Mouse (Mus musculus) inflammation-experienced regulatory T-cells, adult 6 months (primary cell): ENCODE results near the gene Ccdc57. TPM values are rescaled to one million over a fixed set of nuclear protein-coding genes. Genes with fewer than 3 reads are reported as not detected.
"Not testable (repeated sequence)": the region's sequence is repeated elsewhere in the genome, so short reads cannot be mapped to it uniquely, and the experiment has no call there.

Experiments
- ATAC-seq: one replicate; pipeline ENCODE4 v1.8.0; 2017
- polyA plus RNA-seq, 3 experiments: library from polyadenylated mRNA; unstranded; fragments of 100-300 nt; shearing (Covaris generic); gene quantifications; one replicate each; pipeline ENCODE4 v1.2.1; 2017

Ccdc57 gene
- polyA plus RNA-seq, 3 experiments from 2014 or later: 0.35 to 0.45 (median 0.42) TPM

DNA sequence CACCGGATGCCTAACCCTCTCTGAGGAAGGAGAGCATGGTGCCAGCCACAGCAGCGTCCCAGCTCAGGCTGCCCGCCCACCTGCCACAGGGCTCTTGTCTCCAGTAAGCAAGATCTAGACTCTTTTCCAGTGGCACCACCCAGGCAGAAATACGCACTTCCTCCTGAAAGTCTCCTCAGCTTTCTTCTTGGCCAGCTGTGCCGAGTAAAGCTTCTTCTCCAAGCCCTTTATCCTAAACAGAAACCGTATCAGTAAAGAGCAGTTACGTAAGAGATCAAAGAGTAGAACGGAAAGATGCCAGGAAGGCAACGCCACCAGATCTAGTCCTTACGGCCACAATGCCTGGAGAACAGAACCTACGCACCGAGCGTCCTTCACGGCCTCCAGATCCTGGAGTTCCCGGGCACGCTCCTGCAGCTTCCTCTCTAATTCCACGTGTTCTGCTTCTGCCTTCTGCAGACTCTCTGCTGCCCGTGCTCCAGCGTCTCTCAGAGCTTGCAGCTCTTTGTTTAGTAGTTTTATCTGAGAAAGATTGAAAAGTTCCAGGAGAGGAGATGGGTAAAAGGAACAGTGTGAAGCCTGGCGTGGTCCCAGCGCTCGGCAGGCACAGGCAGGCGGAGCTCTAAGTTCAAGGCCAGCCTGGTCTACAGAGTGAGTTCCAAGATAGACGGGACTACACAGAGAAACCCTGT, 29.4 kb downstream of the Ccdc57 start:
- no peak for ATAC-seq

DNA sequence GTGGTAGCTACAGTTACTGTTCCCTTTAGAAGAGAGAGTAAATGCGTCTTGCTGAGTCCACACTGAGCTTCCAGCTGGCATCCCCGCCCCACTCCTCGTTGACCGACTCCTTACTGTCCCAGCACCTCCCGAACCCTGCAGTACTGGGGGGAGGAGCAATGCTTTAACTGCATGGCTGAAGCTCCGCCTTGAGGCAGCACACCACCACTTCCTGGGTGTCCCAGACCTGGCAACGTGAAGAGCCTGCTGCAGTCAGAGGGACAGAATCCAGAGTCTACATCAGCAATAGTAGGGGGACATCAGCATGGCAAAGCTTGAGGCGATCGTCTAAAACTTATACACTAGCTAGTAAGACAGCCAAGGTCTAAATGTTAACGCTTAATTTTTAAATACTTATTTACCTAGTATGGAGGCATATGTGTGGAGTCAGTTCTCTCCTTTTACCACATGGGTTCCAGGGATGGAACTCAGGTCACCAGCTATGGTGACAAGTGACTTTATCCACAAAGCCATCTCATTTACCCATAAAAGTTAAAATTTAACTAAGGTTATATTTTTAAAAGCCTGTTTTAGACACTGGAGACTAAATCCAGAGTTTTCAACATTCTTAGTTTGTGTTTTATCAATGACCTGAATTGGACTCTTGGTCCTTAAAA, 30.1 kb downstream of the Ccdc57 start:
- no peak for ATAC-seq

DNA sequence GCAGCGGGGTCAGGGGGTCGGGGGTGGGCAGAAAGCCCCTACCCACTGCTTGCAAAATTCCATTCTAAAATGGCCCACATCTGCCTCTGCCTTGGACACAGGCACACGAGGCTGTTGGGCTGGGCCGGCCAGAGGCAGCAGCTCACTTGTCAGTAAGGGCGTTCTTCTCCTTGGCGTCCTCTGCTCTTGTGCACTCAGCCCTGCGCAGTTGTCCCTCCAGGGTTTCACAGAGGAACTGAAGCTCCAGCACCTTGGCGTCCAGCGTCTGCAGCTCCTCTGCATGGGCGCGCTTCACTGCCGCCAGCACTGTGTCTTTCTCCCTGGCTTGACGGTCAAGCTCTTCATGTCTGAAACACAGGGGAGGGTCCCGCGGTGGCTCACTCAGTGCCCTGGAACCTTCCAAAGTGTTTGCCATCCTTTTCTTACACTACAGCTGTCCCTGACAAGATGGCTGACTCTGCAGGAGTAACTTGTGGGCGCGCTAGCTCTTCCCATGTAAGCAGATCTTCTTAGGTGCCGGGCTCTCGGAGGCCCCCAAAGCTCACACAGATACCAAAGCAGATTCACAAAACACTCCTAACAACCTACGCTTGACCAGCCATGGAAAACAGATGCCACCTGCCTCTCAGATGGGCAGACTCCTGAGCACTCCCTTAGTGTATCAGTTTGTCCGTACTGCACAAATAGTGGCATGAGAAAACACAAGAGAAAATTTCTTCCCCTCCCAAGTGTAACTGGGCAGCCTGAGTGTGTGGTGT, 30.8 kb downstream of the Ccdc57 start:
- no peak for ATAC-seq

DNA sequence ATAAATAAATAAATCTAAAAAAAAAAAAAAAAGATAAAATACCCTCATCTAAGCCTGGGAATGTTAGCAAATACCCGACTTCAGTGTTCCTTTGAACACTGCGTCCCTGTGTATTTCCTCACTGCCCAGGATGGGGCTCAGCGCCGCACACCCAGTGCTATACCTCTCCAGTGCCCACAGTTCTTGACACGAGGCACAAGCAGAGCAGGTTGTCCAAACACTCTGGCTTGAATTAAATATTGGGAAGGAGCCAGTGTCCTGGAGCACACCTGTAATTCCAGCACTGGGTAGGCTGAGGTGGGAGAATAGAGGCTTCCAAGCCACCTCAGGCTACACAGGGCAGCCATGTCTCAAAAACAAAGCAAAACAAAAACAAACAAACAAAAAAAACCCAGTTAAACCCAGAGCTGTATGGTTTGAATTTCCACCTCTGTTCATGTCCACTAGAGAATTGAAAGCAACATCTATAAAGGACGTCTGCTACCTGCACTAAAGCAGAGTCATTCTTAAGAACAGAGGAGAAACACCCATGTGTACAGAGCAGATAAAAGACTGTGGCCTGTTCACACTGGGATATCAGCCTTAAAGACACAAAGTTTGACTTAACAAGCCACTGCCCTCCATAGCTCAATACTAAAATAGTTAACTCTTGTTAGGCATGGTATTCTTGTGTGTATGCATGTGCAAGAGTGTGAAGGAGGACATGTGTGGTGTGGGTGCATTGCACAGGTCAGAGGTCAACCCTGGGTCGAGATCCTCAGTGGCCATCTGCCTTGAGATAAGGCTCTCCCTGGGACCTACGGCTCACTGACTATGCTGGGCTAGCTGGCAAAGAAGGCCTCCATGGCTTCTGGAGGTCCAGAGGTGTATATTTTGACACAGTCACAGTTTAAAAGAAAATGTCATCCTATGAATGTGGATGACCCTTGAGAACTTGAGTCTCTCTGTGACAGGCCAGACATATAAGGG, 32.1 kb downstream of the Ccdc57 start:
- ATAC-seq: no peak

DNA sequence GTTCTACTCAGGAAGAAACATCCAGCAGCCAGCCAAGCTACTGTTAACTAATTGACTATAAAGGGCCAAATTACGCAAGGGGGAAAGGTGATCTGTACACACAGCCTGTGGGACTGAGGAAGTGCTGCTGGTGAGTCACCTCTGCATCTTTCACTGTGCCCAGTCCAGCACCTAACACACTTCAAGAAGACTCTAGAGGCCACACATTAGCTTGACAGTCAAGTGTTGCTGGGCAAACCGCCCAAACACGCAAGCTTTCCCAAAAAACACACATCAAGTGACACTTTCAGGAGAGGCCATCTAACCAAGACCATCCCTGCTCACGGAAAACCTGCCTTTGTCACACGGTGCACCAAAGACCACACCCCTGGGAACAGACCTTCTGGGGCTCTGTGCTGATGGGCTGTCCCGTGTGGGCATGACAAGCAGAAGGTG, 34.5 kb downstream of the Ccdc57 start:
- ATAC-seq: no peak

DNA sequence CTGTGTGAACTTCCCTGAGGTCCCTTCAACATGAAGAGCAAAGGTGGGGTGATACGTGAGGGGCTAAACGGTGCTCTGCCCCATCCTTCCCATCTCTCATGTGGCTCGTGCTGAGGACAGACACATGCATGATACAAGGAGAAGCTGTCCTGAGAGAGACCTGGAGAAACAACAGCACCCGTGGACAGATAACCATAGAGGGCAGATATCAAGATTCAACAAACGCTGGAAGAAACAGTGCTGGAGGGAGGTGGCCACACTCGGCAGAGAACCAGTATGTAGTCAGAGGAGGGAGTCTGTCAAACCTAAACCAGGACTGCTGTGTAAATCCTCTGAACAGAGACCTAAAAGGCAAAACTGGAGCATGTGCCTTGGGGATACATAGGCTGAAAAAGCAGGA, 37.2 kb downstream of the Ccdc57 start:
- no peak for ATAC-seq

DNA sequence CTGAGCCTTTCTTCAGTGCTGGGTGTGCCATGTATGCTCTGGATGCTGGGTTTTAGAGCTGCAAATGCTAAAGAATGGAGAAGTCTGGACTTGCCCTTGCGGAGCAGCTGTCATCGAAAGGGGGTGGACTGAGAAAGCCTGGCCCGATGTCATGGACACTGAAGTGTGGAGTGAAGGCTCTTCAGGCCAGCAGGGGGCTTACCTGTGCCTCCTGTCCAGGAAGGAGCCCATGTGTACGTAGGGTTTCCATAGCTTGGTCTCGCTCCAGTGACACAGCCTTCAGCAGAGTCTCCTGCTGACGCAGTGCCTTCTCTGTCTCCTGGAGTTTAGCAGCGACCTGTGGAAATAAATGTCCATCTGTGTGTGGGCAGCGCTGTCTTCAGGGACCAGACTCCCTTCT, 38.3 kb downstream of the Ccdc57 start:
- no peak for ATAC-seq

DNA sequence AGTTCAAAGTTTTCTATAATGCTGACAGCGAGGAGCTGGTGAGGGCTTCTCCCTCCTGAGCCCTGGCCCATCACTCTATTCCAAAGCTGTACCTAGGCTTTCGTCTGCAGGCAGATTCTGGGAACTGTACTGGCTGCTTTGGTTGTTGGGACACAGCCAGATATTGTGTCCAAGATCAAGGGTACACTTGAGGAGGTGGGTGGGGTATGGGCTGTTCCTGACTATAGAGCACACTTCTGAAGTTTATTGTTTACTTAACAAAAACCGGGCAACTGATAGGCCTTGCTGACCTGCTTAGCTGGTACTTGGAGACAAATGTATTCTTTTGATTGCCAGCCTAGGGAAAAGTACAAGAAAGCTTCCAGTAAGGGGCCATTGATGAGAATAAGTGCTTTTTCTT, 43.5 kb downstream of the Ccdc57 start:
- no peak for ATAC-seq

DNA sequence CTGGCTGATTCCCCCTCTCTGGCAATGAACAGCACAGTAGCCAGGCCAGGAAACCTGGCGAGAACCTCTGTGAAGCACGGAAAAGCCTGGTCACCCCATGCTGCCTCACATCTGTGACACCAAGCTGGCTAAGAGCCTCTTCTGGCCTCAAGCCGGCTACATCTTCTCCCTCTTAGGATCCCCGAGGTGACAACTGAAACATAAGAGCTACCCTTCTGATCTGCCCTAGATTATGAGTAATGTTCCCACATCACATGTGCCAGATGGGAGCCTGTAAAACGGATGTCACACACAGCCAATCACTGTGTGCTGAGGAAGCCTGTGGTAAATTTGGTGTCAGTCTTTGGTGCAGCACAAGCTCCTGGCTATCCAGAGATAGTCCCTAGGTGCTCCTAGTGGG, 44.0 kb downstream of the Ccdc57 start:
- no peak for ATAC-seq

DNA sequence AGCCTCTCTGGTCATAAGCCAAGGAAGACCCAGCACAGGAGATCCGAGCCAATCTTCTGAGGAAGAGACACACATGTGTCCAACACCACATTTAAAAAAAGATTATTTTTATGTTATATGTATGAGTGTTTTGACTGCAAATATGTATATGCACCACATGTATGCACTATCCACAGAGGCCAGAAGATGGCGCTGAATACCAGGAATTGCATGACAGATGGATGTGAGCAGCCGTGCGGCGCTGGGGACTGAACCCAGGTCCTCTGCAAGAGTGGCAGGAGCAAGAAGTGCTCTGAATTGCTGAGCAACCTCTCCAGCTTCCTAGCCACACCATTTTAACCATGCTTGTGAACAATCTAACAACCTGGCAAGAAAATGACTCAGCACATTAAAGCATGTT, 45.2 kb downstream of the Ccdc57 start:
- no peak for ATAC-seq

DNA sequence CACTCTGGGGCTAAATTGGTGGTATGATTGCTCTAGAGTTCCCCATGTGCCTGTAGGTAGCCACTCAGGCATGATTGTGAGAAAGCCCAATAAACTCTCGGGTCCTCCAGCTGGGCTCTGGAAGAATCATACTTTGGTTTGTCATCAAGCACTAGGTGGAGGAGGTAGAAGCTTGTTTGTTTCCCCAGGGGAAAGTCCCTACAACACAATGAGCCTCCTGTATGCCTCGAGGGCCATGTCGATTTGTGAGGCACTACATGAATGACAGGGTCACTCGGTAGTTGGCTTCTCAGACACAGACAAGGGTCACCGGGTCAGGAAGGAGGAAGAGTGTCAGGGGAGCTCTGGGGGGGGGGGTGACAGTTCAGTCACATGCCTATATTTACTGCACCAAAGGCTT, 46.2 kb downstream of the Ccdc57 start:
- ATAC-seq: peak; percentile 88

DNA sequence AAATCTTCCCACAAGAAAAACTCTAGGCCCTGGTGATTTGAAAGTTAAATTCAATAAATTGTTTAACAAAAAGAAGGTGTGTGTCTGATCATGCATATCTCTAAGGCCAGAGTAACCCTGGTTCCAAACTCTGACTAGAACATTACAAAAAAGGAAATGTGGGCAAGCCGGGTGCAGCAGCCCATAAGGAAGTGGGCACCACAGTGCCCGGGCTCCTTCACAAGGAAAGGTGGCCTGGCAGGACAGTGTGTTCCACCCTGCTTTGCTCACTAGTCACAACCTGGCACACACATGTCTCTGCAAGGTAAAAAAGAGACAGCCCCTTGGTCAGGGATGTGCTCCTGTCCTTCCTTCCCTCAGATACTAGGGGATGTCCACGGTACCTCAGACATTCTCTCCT, 49.1 kb downstream of the Ccdc57 start:
- no peak for ATAC-seq

DNA sequence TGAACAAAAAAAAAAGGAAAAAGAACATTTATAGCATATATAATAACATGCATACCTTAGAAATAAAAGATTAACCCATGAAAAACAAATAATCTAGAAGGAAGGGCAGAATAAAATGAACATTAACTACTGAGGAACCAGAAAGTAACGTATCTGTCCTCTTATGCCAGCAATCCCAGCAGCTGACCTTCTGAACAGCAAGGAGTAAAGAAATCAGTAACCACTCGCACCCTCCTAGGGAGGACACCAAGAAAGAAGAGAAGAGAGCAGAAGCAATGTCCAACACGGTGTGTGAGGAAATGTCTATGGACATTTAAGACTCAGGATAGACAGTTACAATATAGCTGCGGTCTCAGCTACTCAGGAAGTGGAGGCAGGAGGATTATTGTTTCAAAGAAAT, 49.7 kb downstream of the Ccdc57 start:
- ATAC-seq: no peak

DNA sequence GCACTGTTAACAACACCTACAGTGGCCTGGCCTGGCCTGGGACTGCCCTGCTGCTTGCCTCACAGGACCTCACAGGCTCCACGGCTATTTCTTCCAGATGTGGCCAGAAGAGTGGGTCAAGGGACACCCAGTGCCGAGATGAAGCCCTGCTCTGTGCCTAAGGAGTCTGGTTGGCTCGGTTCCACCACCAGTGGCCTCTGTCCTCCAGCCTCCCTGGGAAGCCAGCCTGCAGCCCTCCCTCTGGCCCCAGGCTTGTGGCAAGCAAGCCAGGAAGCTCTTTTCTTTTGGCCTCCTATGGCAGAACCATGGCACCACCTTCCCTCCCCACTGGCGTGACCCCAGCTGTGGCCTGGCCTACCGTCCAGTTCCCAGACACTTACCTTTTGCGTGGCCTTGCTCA, 59.5 kb downstream of the Ccdc57 start:
- ATAC-seq: no peak

DNA sequence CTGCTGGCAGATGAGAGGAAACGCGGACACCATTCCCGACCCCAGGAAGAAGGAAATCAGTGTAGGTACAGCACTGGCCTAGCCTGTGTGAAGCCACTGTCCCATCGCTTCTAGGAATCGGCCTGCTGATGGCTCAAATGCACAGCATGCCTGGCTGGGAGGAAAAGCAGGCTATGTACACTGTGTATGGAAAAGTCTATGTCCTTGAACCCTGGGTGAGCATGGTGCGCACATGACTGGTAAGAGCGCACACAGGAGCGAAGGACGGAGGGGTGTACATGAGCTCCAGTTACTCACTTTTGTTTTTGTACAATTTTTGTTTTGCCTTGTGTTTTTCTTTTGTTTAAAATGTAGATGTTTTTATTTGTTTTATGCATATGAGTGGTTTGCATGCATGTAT, 61.2 kb downstream of the Ccdc57 start:
- ATAC-seq: no peak

DNA sequence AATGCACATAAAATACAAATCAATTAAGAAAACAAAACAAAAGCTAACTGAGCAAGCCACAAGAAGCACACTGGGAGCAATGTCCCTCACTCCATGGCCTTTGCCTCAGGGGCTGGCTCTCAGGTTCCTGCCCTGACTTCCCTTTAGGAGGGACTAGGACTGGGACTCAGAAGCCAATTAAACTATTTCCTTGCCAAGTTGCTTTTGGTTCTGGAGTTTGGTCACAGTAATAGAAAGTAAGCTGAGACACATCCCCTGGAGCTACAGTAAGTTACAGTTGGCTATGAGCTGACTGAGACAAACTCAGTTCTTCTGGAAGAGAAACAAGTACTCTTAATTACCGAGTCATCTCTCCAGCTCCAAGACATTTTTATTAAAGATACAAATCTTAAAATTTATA, 66.9 kb downstream of the Ccdc57 start:
- ATAC-seq: no peak

DNA sequence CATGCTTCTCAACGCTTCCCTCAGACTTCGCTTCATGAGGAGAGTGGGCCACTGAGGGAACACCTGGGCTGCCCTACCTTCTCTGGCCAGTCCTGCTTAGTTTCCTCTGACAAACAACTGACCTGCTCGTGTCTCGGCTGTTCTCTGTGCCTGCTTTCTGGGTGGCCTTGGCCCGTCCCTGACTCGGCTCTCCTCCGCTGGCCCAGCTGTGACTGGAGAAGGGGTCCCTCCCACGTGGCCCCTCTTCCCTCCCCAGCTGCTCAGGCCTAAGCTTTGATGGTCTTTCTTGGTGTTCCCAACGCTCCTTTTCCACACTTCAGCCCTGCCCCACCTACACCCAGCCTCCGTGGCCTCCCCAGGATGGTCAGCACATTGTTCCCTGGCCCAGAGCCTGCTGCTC, 69.9 kb downstream of the Ccdc57 start:
- ATAC-seq: no peak

DNA sequence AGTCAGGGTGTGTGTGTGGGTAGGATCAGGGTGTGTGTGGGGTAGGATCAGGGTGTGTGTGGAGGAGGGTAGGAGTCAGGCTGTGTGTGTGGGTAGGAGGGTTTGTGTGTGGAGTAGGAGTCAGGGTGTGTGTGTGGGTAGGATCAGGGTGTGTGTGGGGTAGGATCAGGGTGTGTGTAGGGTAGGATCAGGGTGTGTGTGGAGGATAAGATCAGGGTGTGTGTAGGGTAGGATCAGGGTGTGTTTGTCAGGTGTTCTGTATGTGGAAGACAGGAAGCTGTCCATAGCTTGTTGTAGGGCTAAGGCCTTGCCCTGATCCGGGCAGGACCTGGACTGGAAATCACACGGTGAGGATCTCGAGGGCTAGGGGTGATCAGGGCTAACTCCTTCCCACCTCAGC, 76.7 kb downstream of the Ccdc57 start:
- not testable (repeated sequence) for ATAC-seq

DNA sequence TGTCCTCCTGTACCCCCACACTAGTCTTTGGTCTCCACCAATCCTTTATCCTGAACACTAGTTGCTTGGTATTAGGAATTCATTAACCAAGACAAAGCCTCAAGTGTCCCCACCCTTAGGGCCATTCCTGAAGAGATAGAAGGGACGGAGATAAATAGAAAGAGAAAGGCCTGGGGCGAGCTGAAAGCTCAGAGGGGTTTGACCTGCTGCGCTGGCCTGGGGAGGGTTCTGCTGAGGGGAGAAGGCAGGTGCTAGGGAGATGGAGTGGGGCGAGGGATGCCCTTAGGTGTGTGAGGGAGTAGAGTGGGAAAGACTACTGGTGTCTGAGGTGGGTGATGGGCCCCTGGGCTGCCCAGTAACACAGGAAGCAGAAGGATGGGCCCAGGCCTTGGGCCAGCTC, 78.9 kb downstream of the Ccdc57 start:
- ATAC-seq: no peak

DNA sequence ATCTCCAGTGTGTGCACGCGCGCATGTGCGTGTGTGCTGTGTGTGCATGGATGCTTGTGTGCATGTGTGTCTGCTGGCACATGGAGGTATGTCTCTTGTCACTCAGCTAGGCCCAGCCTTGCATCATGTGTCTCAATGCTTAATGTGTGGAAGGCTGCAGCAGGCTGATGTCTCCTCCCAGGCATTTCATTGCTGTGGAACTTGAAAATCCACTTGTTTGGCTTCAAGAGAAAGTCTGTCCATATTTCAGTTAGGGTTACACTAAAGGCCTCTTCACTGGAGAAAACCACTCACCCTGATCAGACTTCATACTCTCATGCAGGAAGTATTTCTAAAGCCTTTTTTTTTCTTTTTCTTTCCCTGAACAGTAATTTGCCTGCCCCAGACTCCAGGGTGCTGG, 79.5 kb downstream of the Ccdc57 start:
- ATAC-seq: no peak

DNA sequence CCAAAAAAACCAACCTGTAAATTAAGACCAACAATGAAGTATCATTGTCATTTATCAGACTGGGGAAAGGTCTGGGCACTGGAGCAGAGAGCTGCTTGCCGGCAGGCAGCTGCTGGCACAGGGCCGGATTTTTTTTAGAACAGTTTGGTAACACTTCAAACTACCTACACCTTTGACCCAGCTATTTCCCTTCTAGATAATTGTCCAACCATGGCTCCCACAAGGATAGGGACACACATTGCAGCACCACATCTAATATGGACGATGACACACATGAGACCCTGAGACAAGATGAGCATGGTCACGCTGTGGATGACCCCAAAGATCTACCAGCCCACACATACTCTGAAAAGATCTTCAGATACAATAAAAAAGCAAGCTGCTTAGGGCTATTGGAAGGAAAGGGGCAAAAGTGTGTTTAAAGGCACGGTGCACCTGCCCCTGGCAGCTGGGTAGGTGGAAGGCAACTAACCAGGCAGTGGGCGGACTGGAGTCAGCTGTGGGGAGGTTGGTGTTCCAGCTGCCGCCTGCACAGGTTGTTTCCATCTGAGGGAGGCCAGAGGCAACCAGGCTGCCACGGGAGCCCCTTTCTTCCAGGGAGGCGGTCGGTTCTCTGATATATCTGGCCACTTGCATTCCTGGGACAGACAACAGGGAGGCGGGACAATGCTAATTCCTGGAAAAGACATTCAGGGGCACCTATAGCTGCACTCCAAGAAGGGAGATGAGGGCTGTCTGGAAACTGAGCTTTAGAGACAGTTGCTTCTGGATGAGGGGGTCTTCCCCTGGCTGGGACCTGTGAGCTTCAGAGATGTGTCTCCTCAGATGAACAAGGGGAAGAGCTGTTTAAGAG, 80.4 kb downstream of the Ccdc57 start:
- ATAC-seq: peak; percentile 32

DNA sequence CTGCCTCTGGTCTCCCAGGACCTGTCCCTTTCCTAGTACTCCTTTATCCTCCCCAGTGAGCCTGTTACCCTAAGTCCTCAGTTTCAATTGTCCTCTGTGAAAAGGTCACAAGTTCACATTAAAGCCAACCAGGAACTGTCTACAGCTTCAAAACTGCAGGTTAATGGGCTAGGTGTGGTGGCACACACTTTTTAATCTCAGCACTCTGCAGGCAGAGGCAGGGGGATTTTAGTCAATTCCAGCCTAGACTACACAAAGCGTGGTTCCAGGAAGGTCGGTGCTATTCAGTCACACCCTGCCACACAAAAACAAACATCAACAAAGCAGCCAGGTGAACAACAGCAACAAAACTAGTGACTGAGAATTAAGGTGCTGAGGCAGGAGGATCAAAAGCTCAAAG, 81.1 kb downstream of the Ccdc57 start:
- ATAC-seq: no peak
